9 mouse cellular contexts compared by ENCODE assay signal in genomic region chr19:7441493-7441892, GRCm38 (mm10). TPM values are rescaled to one million over a fixed set of nuclear protein-coding genes. Genes with fewer than 3 reads are reported as not detected.
DNase-seq lines count a peak whose midpoint lies in the region; ATAC-seq and TF ChIP-seq lines count a peak whose summit lies in the region.
"Had no signal": no experiment of that assay in that cellular context is flagged by ENCODE, and none has a peak within 500 bp of the region (broad histone marks: within the 10 kb centered on the region; RNA-seq: fewer than 3 reads in every experiment).

No protein-coding gene starts in this region.

- H3K4me2 ChIP-seq in liver, embryonic 14.5 days (ENCODE audit: low read depth), result no peak overlapping the region
- no peak overlapping the region for H3K4me2 ChIP-seq in neural tube, embryonic 14.5 days (ENCODE audit: low read depth, low read length)
- H3K4me2 ChIP-seq: embryonic facial prominence, embryonic 12.5 days had no signal

- POLR2A ChIA-PET in Patski (lab: Charles Lee), result no interaction called here

- WGBS in liver, embryonic 14.5 days (ENCODE audit: insufficient replicate concordance), result 63% methylated on average over 14 of the region's 14 CpGs
- WGBS in neural tube, embryonic 14.5 days, result 52% methylated on average over 14 of the region's 14 CpGs

- H3K9ac ChIP-seq in liver, embryonic 14.5 days (replicated peaks), result no peak overlapping the region
- H3K9ac ChIP-seq in neural tube, embryonic 14.5 days (replicated peaks; ENCODE audit: low read depth, low read length), result no peak overlapping the region
- H3K9ac ChIP-seq: embryonic facial prominence, embryonic 12.5 days had no signal

- peak; percentile 61 to 66 for DNase-seq in layer of hippocampus, postnatal 10 days (ENCODE audit: low spot score in 2 of 2)
- no peak for DNase-seq in layer of hippocampus, adult 9-11 months
- DNase-seq in Patski (ENCODE audit: low read depth, low spot score), result no peak
- DNase-seq in embryo, embryonic 10.5 days (ENCODE audit: low spot score), result peak; percentile 84
- DNase-seq in liver, embryonic 14.5 days (ENCODE audit: low read depth in 3 of 3, low spot score in 3 of 3), result peak in 1 of 3 experiments; percentile 30

- in situ Hi-C loops in Patski (cut with MboI; ENCODE audit: low pct_unique_long_range_greater_than_20kb), result no loop called here

- TF ChIP-seq EP300 in liver, embryonic 14.5 days (IDR thresholded peaks at IDR 0.05; ENCODE audit: low read depth), result no peak

- CTCF ChIA-PET in Patski (lab: Charles Lee), result interaction anchor here (0.8 to 1.3 kb wide), 5 partner anchors 10 to 153 kb away, joined by 3 read pairs; no protein-coding TSS in a partner anchor

- H3K4me3 ChIP-seq in liver, embryonic 14.5 days (ENCODE audit: insufficient read depth in 1 of 2, low read depth in 2 of 2, low read length in 2 of 2), result no peak overlapping the region
- no peak overlapping the region for H3K4me3 ChIP-seq in neural tube, embryonic 14.5 days (ENCODE audit: low read depth, low read length)
- H3K4me3 ChIP-seq: embryonic facial prominence, embryonic 12.5 days had no signal

- H3K36me3 ChIP-seq in liver, embryonic 14.5 days (replicated peaks; ENCODE audit: control insufficient read depth, insufficient read depth, low read depth), result no peaks in the 10 kb centered on the region
- H3K36me3 ChIP-seq in neural tube, embryonic 14.5 days (ENCODE audit: control insufficient read depth, insufficient read depth, low read length), result no peaks in the 10 kb centered on the region
- H3K36me3 ChIP-seq: embryonic facial prominence, embryonic 12.5 days had no signal

- H3K27me3 ChIP-seq in Patski, result no peaks in the 10 kb centered on the region
- H3K27me3 ChIP-seq in liver, embryonic 14.5 days (ENCODE audit: control insufficient read depth, insufficient read depth, low read length), result no peaks in the 10 kb centered on the region
- H3K27me3 ChIP-seq in neural tube, embryonic 14.5 days (ENCODE audit: control insufficient read depth, insufficient read depth, low read length), result no peaks in the 10 kb centered on the region
- H3K27me3 ChIP-seq: embryonic facial prominence, embryonic 12.5 days had no signal

- H3K4me1 ChIP-seq in liver, embryonic 14.5 days (replicated peaks; ENCODE audit: control insufficient read depth in 2 of 2, insufficient read depth in 2 of 2, low read length in 1 of 2), result 0 out of 4 replicates have a peak, but pooled peaks cover 0 to 2% of the 10 kb centered on the region in 2 experiments
- no peaks in the 10 kb centered on the region for H3K4me1 ChIP-seq in neural tube, embryonic 14.5 days (ENCODE audit: control insufficient read depth, insufficient read depth, low read length)
- H3K4me1 ChIP-seq: embryonic facial prominence, embryonic 12.5 days had no signal

- H3K27ac ChIP-seq in liver, embryonic 14.5 days, result no peak overlapping the region
- no peak overlapping the region for H3K27ac ChIP-seq in neural tube, embryonic 14.5 days (ENCODE audit: low read depth, low read length)
- H3K27ac ChIP-seq: embryonic facial prominence, embryonic 12.5 days had no signal

- H3K9me3 ChIP-seq in liver, embryonic 14.5 days (ENCODE audit: control insufficient read depth, low read length), result no peaks in the 10 kb centered on the region
- H3K9me3 ChIP-seq in neural tube, embryonic 14.5 days (ENCODE audit: control insufficient read depth, low read length), result no peaks in the 10 kb centered on the region
- H3K9me3 ChIP-seq: embryonic facial prominence, embryonic 12.5 days had no signal

- TF ChIP-seq CTCF in Patski (IDR thresholded peaks at IDR 0.05), result peak; percentile 84
- TF ChIP-seq CTCF in liver, embryonic 14.5 days (IDR thresholded peaks at IDR 0.05; ENCODE audit: low read depth), result peak; percentile 66

- ATAC-seq in Patski, result no peak
- peak; percentile 49 to 56; a peak in 2 of 4 replicates for ATAC-seq in hematopoietic stem cell, adult 5-6 weeks (replicated peaks in 1 of 2; ENCODE audit: insufficient read depth in 1 of 2, low FRiP score in 2 of 2, low TSS enrichment in 1 of 2, low read depth in 1 of 2, poor library complexity in 2 of 2, severe bottlenecking in 2 of 2)
- no peak for ATAC-seq in liver, embryonic 14.5 days (ENCODE audit: insufficient read depth)
- peak; percentile 66; the same call in 1 of the 2 replicates for ATAC-seq in neural tube, embryonic 14.5 days (ENCODE audit: low read depth)
- no peak for ATAC-seq in activated CD4-positive, CD25-positive, alpha-beta regulatory T cell, adult 4 months

RNA-seq across cellular contexts. Expression of gene 2700081O15Rik, which starts 24.1 kb away (rescaled TPM):
- total RNA-seq in layer of hippocampus, postnatal 10 days (2021), result 10 to 100 TPM; 70.8 to 72.1 TPM
- 45.1 TPM for polyA plus RNA-seq in Patski (2021)
- total RNA-seq in hematopoietic stem cell, adult 5-6 weeks (2017), result 8.1 and 12.4 TPM in 2 replicates
- 5.6 and 6.3 TPM in 2 replicates for polyA plus RNA-seq in liver, embryonic 14.5 days (2012; rRNA removed)
- polyA plus RNA-seq in liver, embryonic 14.5 days (2014; fragmentation: Nextera tagmentation; extraction: Ambion mirVana), result 0.86 and 1.2 TPM in 2 replicates
- polyA plus RNA-seq in neural tube, embryonic 14.5 days (2014; fragmentation: Nextera tagmentation; extraction: Ambion mirVana), result 17.0 and 17.2 TPM in 2 replicates
- under 1 TPM in 1 of 2 experiments, not detected in 1; 0.12 TPM for polyA plus RNA-seq in activated CD4-positive, CD25-positive, alpha-beta regulatory T cell, adult 4 months (2017; shearing (Covaris generic))

RNA-seq across cellular contexts. Expression of gene Rtn3, which starts 41.6 kb away (rescaled TPM):
- total RNA-seq in layer of hippocampus, postnatal 10 days (2021), result 100 to 1,000 TPM; 769 to 828 TPM
- 309 TPM for polyA plus RNA-seq in Patski (2021)
- 73.0 and 76.2 TPM in 2 replicates for total RNA-seq in hematopoietic stem cell, adult 5-6 weeks (2017)
- polyA plus RNA-seq in liver, embryonic 14.5 days (2012; rRNA removed), result 35.3 and 45.1 TPM in 2 replicates
- 52.5 and 58.0 TPM in 2 replicates for polyA plus RNA-seq in liver, embryonic 14.5 days (2014; fragmentation: Nextera tagmentation; extraction: Ambion mirVana)
- 482 and 576 TPM in 2 replicates for polyA plus RNA-seq in neural tube, embryonic 14.5 days (2014; fragmentation: Nextera tagmentation; extraction: Ambion mirVana)
- 10 to 100 TPM; 42.0 to 53.0 TPM for polyA plus RNA-seq in activated CD4-positive, CD25-positive, alpha-beta regulatory T cell, adult 4 months (2017; shearing (Covaris generic))

RNA-seq across cellular contexts. Expression of gene Atl3, which starts 52.3 kb away (rescaled TPM):
- total RNA-seq in layer of hippocampus, postnatal 10 days (2021), result 10 to 100 TPM; 21.8 to 22.4 TPM
- 84.9 TPM for polyA plus RNA-seq in Patski (2021)
- total RNA-seq in hematopoietic stem cell, adult 5-6 weeks (2017), result 83.7 and 88.9 TPM in 2 replicates
- polyA plus RNA-seq in liver, embryonic 14.5 days (2012; rRNA removed), result 5.2 and 7.3 TPM in 2 replicates
- polyA plus RNA-seq in liver, embryonic 14.5 days (2014; fragmentation: Nextera tagmentation; extraction: Ambion mirVana), result 6.7 and 7.5 TPM in 2 replicates
- 7.4 and 8.1 TPM in 2 replicates for polyA plus RNA-seq in neural tube, embryonic 14.5 days (2014; fragmentation: Nextera tagmentation; extraction: Ambion mirVana)
- 10 to 100 TPM; 20.1 to 23.8 TPM for polyA plus RNA-seq in activated CD4-positive, CD25-positive, alpha-beta regulatory T cell, adult 4 months (2017; shearing (Covaris generic))

RNA-seq across cellular contexts. Expression of gene Spindoc, which starts 58.7 kb away (rescaled TPM):
- 10 to 100 TPM; 39.0 to 45.6 TPM for total RNA-seq in layer of hippocampus, postnatal 10 days (2021)
- 32.7 TPM for polyA plus RNA-seq in Patski (2021)
- total RNA-seq in hematopoietic stem cell, adult 5-6 weeks (2017), result 12.7 and 22.3 TPM in 2 replicates
- 2.5 and 2.9 TPM in 2 replicates for polyA plus RNA-seq in liver, embryonic 14.5 days (2012; rRNA removed)
- 2.2 and 2.6 TPM in 2 replicates for polyA plus RNA-seq in liver, embryonic 14.5 days (2014; fragmentation: Nextera tagmentation; extraction: Ambion mirVana)
- 15.8 and 22.6 TPM in 2 replicates for polyA plus RNA-seq in neural tube, embryonic 14.5 days (2014; fragmentation: Nextera tagmentation; extraction: Ambion mirVana)
- polyA plus RNA-seq in activated CD4-positive, CD25-positive, alpha-beta regulatory T cell, adult 4 months (2017; shearing (Covaris generic)), result 1 to 10 TPM; 1.5 to 5.3 TPM

Comparison
In these comparisons a context has a peak if more than half of its experiments do, and no peak if none do; other contexts are left out.
1. DNase-seq: peak in layer of hippocampus, postnatal 10 days (2 of 2) and embryo, embryonic 10.5 days (single experiment); none in layer of hippocampus, adult 9-11 months (single experiment) and Patski (single experiment).
2. ATAC-seq: peak in hematopoietic stem cell, adult 5-6 weeks (2 of 2) and neural tube, embryonic 14.5 days (single experiment); none in Patski (single experiment), liver, embryonic 14.5 days (single experiment) and activated CD4-positive, CD25-positive, alpha-beta regulatory T cell, adult 4 months (single experiment).